Mouse (Mus musculus) intestine, postnatal 0 days (tissue): Measurements from ENCODE around the gene Enah. TPM values are rescaled to one million over a fixed set of nuclear protein-coding genes. Genes with fewer than 3 reads are reported as not detected.

Source experiments
- ATAC-seq: fragments of 200-750 bp; cut with Nextera tagmentation; 2 replicates; pipeline ENCODE4 v1.8.0; 2017; ENCODE audit warnings: mild to moderate bottlenecking, moderate TSS enrichment, moderate library complexity
- H3K27ac ChIP-seq: fragments of 300-500 bp; sonication (generic); 2 replicates; pipeline ENCODE4 v1.5.1; 2014; ENCODE audit warnings: mild to moderate bottlenecking, low read depth, low read length, moderate library complexity
- H3K27me3 ChIP-seq: fragments of 300-500 bp; sonication (generic); replicated peaks from 2 replicates; pipeline ENCODE4 v1.6.1; 2014; ENCODE audit warnings: low read length, mixed read lengths; ENCODE audit not compliant: control insufficient read depth, insufficient read depth
- H3K36me3 ChIP-seq: fragments of 300-500 bp; sonication (generic); 2 replicates; pipeline ENCODE4 v1.6.1; 2014; ENCODE audit warnings: mild to moderate bottlenecking, moderate library complexity; ENCODE audit not compliant: control insufficient read depth, insufficient read depth
- H3K4me1 ChIP-seq: fragments of 300-500 bp; sonication (generic); replicated peaks from 2 replicates; pipeline ENCODE4 v1.6.1; 2014; ENCODE audit warnings: antibody characterized with exemption, low read length, mixed read lengths; ENCODE audit not compliant: control insufficient read depth, insufficient read depth
- H3K4me2 ChIP-seq: fragments of 300-500 bp; sonication (generic); replicated peaks from 2 replicates; pipeline ENCODE4 v1.6.1; 2014; ENCODE audit warnings: low read depth, mild to moderate bottlenecking, moderate library complexity
- H3K4me3 ChIP-seq: fragments of 300-500 bp; sonication (generic); 2 replicates; pipeline ENCODE4 v1.5.1; 2014; ENCODE audit warnings: low read depth, low read length
- H3K9ac ChIP-seq: fragments of 300-500 bp; sonication (generic); 2 replicates; pipeline ENCODE4 v1.6.1; 2014; ENCODE audit warnings: mild to moderate bottlenecking, low read depth, low read length
- H3K9me3 ChIP-seq: fragments of 300-500 bp; sonication (generic); 2 replicates; pipeline ENCODE4 v1.6.1; 2016; ENCODE audit warnings: mixed run types; ENCODE audit not compliant: control insufficient read depth
- CTCF ChIP-seq: sonication (generic); IDR thresholded peaks from 2 replicates; pipeline ENCODE4 v1.5.1; 2016; ENCODE audit warnings: low read depth, mild to moderate bottlenecking, control low read depth, antibody characterized with exemption, moderate library complexity
- WGBS: fragments of 180-500 bp; shearing (Covaris S2); extraction: QIAGEN DNeasy Blood & Tissue Kit; methylation state at CpG from one replicate; pipeline ENCODE4 v1.1.7; 2014; 5-methylcytosine and 5-hydroxymethylcytosine counted together
- polyA plus RNA-seq: library from polyadenylated mRNA; unstranded; fragments of >200 nt; fragmentation: Nextera tagmentation; extraction: Ambion mirVana; gene quantifications from 2 replicates; pipeline ENCODE4 v1.2.1, GENCODE M21; 2015

The Enah gene
- polyA plus RNA-seq, 1 experiment from 2014 or later, result 4.9 TPM

GRCm38 (mm10) chr1:181878436-181878835, 141.4 kb downstream of the Enah start:
- H3K27me3 ChIP-seq, result no peaks in the 10 kb centered on the region
- no peak overlapping the region for H3K4me3 ChIP-seq
- ATAC-seq, result no peak
- H3K9me3 ChIP-seq, result no peaks in the 10 kb centered on the region
- H3K4me2 ChIP-seq, result no peak overlapping the region
- 76% methylated on average over 5 of the region's 5 CpGs for WGBS
- no peaks in the 10 kb centered on the region for H3K36me3 ChIP-seq
- H3K4me1 ChIP-seq, result peaks cover 6% of the 10 kb centered on the region; the same call in 1 of the 2 replicates
- no peak overlapping the region for H3K9ac ChIP-seq
- H3K27ac ChIP-seq, result no peak overlapping the region
- no peak for TF ChIP-seq CTCF

GRCm38 (mm10) chr1:181877088-181877487, 142.7 kb downstream of the Enah start:
- ATAC-seq, result no peak
- WGBS, result 33% methylated on average over 5 of the region's 5 CpGs
- Histone ChIP-seq H3K27ac (no peak overlapping the region), H3K9ac (no peak overlapping the region), H3K36me3 (no peaks in the 10 kb centered on the region), H3K27me3 (no peaks in the 10 kb centered on the region), H3K4me3 (no peak overlapping the region), H3K4me1 (peaks cover 6% of the 10 kb centered on the region; the same call in 1 of the 2 replicates), H3K9me3 (no peaks in the 10 kb centered on the region), H3K4me2 (no peak overlapping the region)
- no peak for TF ChIP-seq CTCF

- no peaks in the 10 kb centered on the region for H3K9me3 ChIP-seq
- ATAC-seq, result no peak
- no peak overlapping the region for H3K4me2 ChIP-seq
- no peak overlapping the region for H3K4me3 ChIP-seq
- no peaks in the 10 kb centered on the region for H3K36me3 ChIP-seq
- 71% methylated on average over 3 of the region's 3 CpGs for whole genome bisulfite sequencing
- no peak overlapping the region for H3K27ac ChIP-seq
- no peak for TF ChIP-seq CTCF
- H3K27me3 ChIP-seq, result no peaks in the 10 kb centered on the region
- H3K4me1 ChIP-seq, result peaks cover 6% of the 10 kb centered on the region; the same call in 1 of the 2 replicates
- H3K9ac ChIP-seq, result no peak overlapping the region
Measured at GRCm38 (mm10) chr1:181876656-181877055, 143.1 kb downstream of the Enah start.

- no peak for ATAC-seq
- no peak for TF ChIP-seq CTCF
- no peak overlapping the region for H3K4me2 ChIP-seq
- no peaks in the 10 kb centered on the region for H3K4me1 ChIP-seq
- no peaks in the 10 kb centered on the region for H3K27me3 ChIP-seq
- no peak overlapping the region for H3K9ac ChIP-seq
- no peaks in the 10 kb centered on the region for H3K36me3 ChIP-seq
- WGBS, result 68% methylated on average over 9 of the region's 9 CpGs
- no peak overlapping the region for H3K27ac ChIP-seq
- H3K9me3 ChIP-seq, result no peaks in the 10 kb centered on the region
- no peak overlapping the region for H3K4me3 ChIP-seq
Measured at GRCm38 (mm10) chr1:181873086-181873920, 146.5 kb downstream of the Enah start.

- no peaks in the 10 kb centered on the region for H3K27me3 ChIP-seq
- no peak for TF ChIP-seq CTCF
- ATAC-seq, result no peak
- H3K4me3 ChIP-seq, result no peak overlapping the region
- H3K36me3 ChIP-seq, result no peaks in the 10 kb centered on the region
- no peak overlapping the region for H3K4me2 ChIP-seq
- 71% methylated on average over 3 of the region's 3 CpGs for WGBS
- no peaks in the 10 kb centered on the region for H3K9me3 ChIP-seq
- no peak overlapping the region for H3K27ac ChIP-seq
- H3K9ac ChIP-seq, result no peak overlapping the region
- no peaks in the 10 kb centered on the region for H3K4me1 ChIP-seq
Measured at GRCm38 (mm10) chr1:181872639-181873038, 147.2 kb downstream of the Enah start.

GRCm38 (mm10) chr1:181866429-181867280, 153.1 kb downstream of the Enah start:
- Histone ChIP-seq H3K4me3 (no peak overlapping the region), H3K27ac (no peak overlapping the region), H3K27me3 (no peaks in the 10 kb centered on the region), H3K9ac (no peak overlapping the region), H3K4me2 (no peak overlapping the region), H3K36me3 (no peaks in the 10 kb centered on the region), H3K4me1 (0 out of 2 replicates have a peak, but pooled peaks cover 5% of the 10 kb centered on the region), H3K9me3 (no peaks in the 10 kb centered on the region)
- no peak for ATAC-seq
- WGBS, result 73% methylated on average over 6 of the region's 6 CpGs
- TF ChIP-seq CTCF, result peak; percentile 22; the same call in 1 of the 2 replicates
